Mouse (Mus musculus) testis, adult 2 months (tissue): ENCODE data around the gene AB124611.

Experiments used
- CTCF ChIP-seq: fragments of 200-500 bp; IDR thresholded peaks from 2 replicates; pipeline ENCODE4 v1.5.1; 2012; ENCODE audit warnings: low read depth, mild to moderate bottlenecking, inconsistent platforms, low read length, moderate library complexity; ENCODE audit not compliant: control insufficient read depth, insufficient read depth, insufficient replicate concordance
- POLR2A ChIP-seq: fragments of 200-500 bp; IDR thresholded peaks from 2 replicates; pipeline ENCODE4 v1.6.1; 2012; ENCODE audit warnings: low read depth, mild to moderate bottlenecking, inconsistent platforms, low read length, moderate library complexity; ENCODE audit not compliant: control insufficient read depth

GRCm38 (mm10) chr9:21513466-21513865, 12.5 kb upstream of the AB124611 start:
- TF ChIP-seq CTCF: no peak
- no peak for TF ChIP-seq POLR2A
